Mouse (Mus musculus) mouse trophoblast stem cell (cell line): Measurements from ENCODE around the gene Fscn1.

ENCODE experiments used
- in situ Hi-C, 2 experiments: fragments of 300-500 bp; cut with MseI, MboI; formaldehyde crosslinking; loops; 2 replicates in 1 of 2; 3 replicates in 1 of 2; pipeline ENCODE4 v1.15.1; 2025

Fscn1 gene

GRCm38 (mm10) chr5:142968411-142968810 lies 8.3 kb downstream of the Fscn1 start:
- in situ Hi-C loops: no loop called here

- in situ Hi-C loops: no loop called here
These were observed 13.8 kb downstream of the Fscn1 start for GRCm38 (mm10) chr5:142973971-142974370.

GRCm38 (mm10) chr5:142974598-142975121 lies 14.5 kb downstream of the Fscn1 start:
- in situ Hi-C loops: no loop called here

GRCm38 (mm10) chr5:142976516-142976915 lies 16.4 kb downstream of the Fscn1 start:
- in situ Hi-C loops: no loop called here

GRCm38 (mm10) chr5:142982046-142982801 lies 22.1 kb downstream of the Fscn1 start:
- in situ Hi-C loops: no loop called here

GRCm38 (mm10) chr5:142983174-142983573 lies 23.0 kb downstream of the Fscn1 start:
- in situ Hi-C loops: no loop called here

GRCm38 (mm10) chr5:142984271-142984670 lies 24.1 kb downstream of the Fscn1 start:
- in situ Hi-C loops: no loop called here

GRCm38 (mm10) chr5:142988520-142988919 lies 28.4 kb downstream of the Fscn1 start:
- in situ Hi-C loops: no loop called here

- in situ Hi-C loops: no loop called here
These were observed 29.0 kb downstream of the Fscn1 start for GRCm38 (mm10) chr5:142989167-142989566.

- in situ Hi-C loops: no loop called here
These were observed 34.6 kb downstream of the Fscn1 start for GRCm38 (mm10) chr5:142994746-142995145.

- in situ Hi-C loops: no loop called here
These were observed 37.4 kb downstream of the Fscn1 start for GRCm38 (mm10) chr5:142997526-142997925.

GRCm38 (mm10) chr5:142998171-142998570 lies 38.0 kb downstream of the Fscn1 start:
- in situ Hi-C loops: no loop called here

GRCm38 (mm10) chr5:143000091-143000490 lies 39.9 kb downstream of the Fscn1 start:
- in situ Hi-C loops: no loop called here

- in situ Hi-C loops: no loop called here
These were observed 40.7 kb downstream of the Fscn1 start for GRCm38 (mm10) chr5:143000654-143001500.

- in situ Hi-C loops: no loop called here
These were observed 49.2 kb downstream of the Fscn1 start for GRCm38 (mm10) chr5:143009383-143009782.

GRCm38 (mm10) chr5:143017401-143017800 lies 57.3 kb downstream of the Fscn1 start:
- in situ Hi-C loops: no loop called here
